ENCODE assay signal across 8 mouse cellular contexts in genomic region chr1:95267950-95268724, GRCm38 (mm10). TPM values are rescaled to one million over a fixed set of nuclear protein-coding genes. Genes with fewer than 3 reads are reported as not detected.
DNase-seq lines count a peak whose midpoint lies in the region; ATAC-seq and TF ChIP-seq lines count a peak whose summit lies in the region.

No protein-coding gene starts in this region.

- no peak overlapping the region for H3K4me3 ChIP-seq in kidney, embryonic 16.5 days (ENCODE audit: low read length)
- peak overlapping the region; percentile 12; the same call in 1 of the 2 replicates for H3K4me3 ChIP-seq in cortical plate, adult 2 months (ENCODE audit: insufficient read depth, low read length)
- peak overlapping the region; percentile 24; the same call in 1 of the 2 replicates for H3K4me3 ChIP-seq in spleen, adult 2 months (ENCODE audit: extremely low read depth, insufficient read depth, insufficient read length)

- TF ChIP-seq CTCF in cortical plate, adult 2 months (IDR thresholded peaks at IDR 0.05; ENCODE audit: extremely low read depth, insufficient read depth, low read length): no peak
- TF ChIP-seq CTCF in spleen, adult 2 months (IDR thresholded peaks at IDR 0.05; ENCODE audit: extremely low read depth, insufficient read depth, insufficient read length, insufficient replicate concordance): no peak

- no peak for TF ChIP-seq POLR2A in cortical plate, adult 2 months (IDR thresholded peaks at IDR 0.05; ENCODE audit: extremely low read depth, insufficient read depth, low read length)
- TF ChIP-seq POLR2A in spleen, adult 2 months (IDR thresholded peaks at IDR 0.05; ENCODE audit: low read depth, low read length): no peak

- no peak overlapping the region for H3K9ac ChIP-seq in kidney, embryonic 16.5 days (replicated peaks; ENCODE audit: low read length)

- peak; percentile 11 for DNase-seq in kidney, postnatal 10 days
- DNase-seq in induced T-regulatory cell, adult 2 months (ENCODE audit: low read depth): peak; percentile 75
- peak; percentile 37 for DNase-seq in lung, postnatal 10 days
- peak in 1 of 2 experiments; percentile 5 for DNase-seq in spleen, adult 2 months (ENCODE audit: low read depth in 1 of 2, low spot score in 2 of 2)
- no peak for DNase-seq in kidney, postnatal 36 days
- no peak for DNase-seq in cerebellum, adult 8-10 months

- H3K4me1 ChIP-seq in kidney, embryonic 16.5 days (ENCODE audit: insufficient read depth, low read length): no peaks in the 10 kb centered on the region
- H3K4me1 ChIP-seq in cortical plate, adult 2 months (ENCODE audit: control insufficient read depth, insufficient read depth, low read length): no peaks in the 10 kb centered on the region; the same call in 1 of the 2 replicates
- no peaks in the 10 kb centered on the region; the same call in 1 of the 2 replicates for H3K4me1 ChIP-seq in spleen, adult 2 months (ENCODE audit: control insufficient read depth, insufficient read depth, insufficient read length)

- H3K4me2 ChIP-seq in kidney, embryonic 16.5 days (replicated peaks; ENCODE audit: low read depth, low read length): no peak overlapping the region

- ATAC-seq in kidney, embryonic 16.5 days (ENCODE audit: low FRiP score, low TSS enrichment): no peak

- no peaks in the 10 kb centered on the region; the same call in 1 of the 2 replicates for H3K27me3 ChIP-seq in kidney, embryonic 16.5 days (ENCODE audit: insufficient read depth, low read length)
- H3K27me3 ChIP-seq in spleen, adult 2 months (ENCODE audit: control insufficient read depth, insufficient read depth, low read length): no peaks in the 10 kb centered on the region

- H3K36me3 ChIP-seq in kidney, embryonic 16.5 days (ENCODE audit: insufficient read depth, low read length): no peaks in the 10 kb centered on the region
- no peaks in the 10 kb centered on the region for H3K36me3 ChIP-seq in spleen, adult 2 months (ENCODE audit: control insufficient read depth, insufficient read depth, low read length)

- no peak overlapping the region for H3K27ac ChIP-seq in kidney, embryonic 16.5 days (ENCODE audit: low read length)
- peak overlapping the region; percentile 12; the same call in 1 of the 2 replicates for H3K27ac ChIP-seq in cortical plate, adult 2 months (ENCODE audit: insufficient read depth, low read length)
- H3K27ac ChIP-seq in spleen, adult 2 months (ENCODE audit: insufficient read depth, low read length): no peak overlapping the region

- no peaks in the 10 kb centered on the region for H3K9me3 ChIP-seq in kidney, embryonic 16.5 days (ENCODE audit: low read length)

- 66% methylated on average over 13 of the region's 13 CpGs for WGBS in kidney, embryonic 16.5 days
- 11% methylated on average over 13 of the region's 13 CpGs for WGBS in spleen, adult 2 months

RNA-seq across cellular contexts. Expression of gene Fam174a, which starts 45.3 kb away (rescaled TPM):
- 24.5 and 27.9 TPM in 2 replicates for polyA plus RNA-seq in kidney, embryonic 16.5 days (2015; fragmentation: Nextera tagmentation; extraction: Ambion mirVana)
- polyA plus RNA-seq in cortical plate, adult 2 months (2012; rRNA removed): 44.9 and 47.6 TPM in 2 replicates
- 18.6 and 29.8 TPM in 2 replicates for polyA plus RNA-seq in spleen, adult 2 months (2012; rRNA removed)

Comparison
In these comparisons a context has a peak if more than half of its experiments do, and no peak if none do; other contexts are left out.
1. DNase-seq: peak in kidney, postnatal 10 days (single experiment), induced T-regulatory cell, adult 2 months (single experiment) and lung, postnatal 10 days (single experiment); none in kidney, postnatal 36 days (0 of 2) and cerebellum, adult 8-10 months (single experiment).